Mouse (Mus musculus) E14TG2a.4 (cell line): ENCODE results near the gene Gm20388.

Source experiments
- CTCF ChIP-seq: conservative IDR thresholded peaks from 2 replicates; pipeline ENCODE4 v1.5.1; 2014; ENCODE audit warnings: low read length
- NANOG ChIP-seq: IDR thresholded peaks from 2 replicates; pipeline ENCODE4 v1.6.1; 2014; ENCODE audit warnings: borderline replicate concordance, low read length, mixed read lengths
- POU5F1 ChIP-seq: IDR thresholded peaks from 2 replicates; pipeline ENCODE4 v1.6.1; 2014; ENCODE audit warnings: low read length, borderline replicate concordance

GRCm38 (mm10) chr8:120763267-120763666 lies 852.6 kb downstream of the Gm20388 start:
- TF ChIP-seq CTCF (no peak), NANOG (no peak), POU5F1 (no peak)
